Mouse (Mus musculus) retina, embryonic 14.5 days (tissue): ENCODE results near the gene Siae.

Source experiments
- DNase-seq: peaks from one replicate; pipeline ENCODE4 v3.0.0-alpha.2; 2015; ENCODE audit warnings: low spot score

Gene Siae

GRCm38 (mm10) chr9:37540701-37541575 is 14.6 kb upstream of the Siae start:
- DNase-seq = no peak

DNA sequence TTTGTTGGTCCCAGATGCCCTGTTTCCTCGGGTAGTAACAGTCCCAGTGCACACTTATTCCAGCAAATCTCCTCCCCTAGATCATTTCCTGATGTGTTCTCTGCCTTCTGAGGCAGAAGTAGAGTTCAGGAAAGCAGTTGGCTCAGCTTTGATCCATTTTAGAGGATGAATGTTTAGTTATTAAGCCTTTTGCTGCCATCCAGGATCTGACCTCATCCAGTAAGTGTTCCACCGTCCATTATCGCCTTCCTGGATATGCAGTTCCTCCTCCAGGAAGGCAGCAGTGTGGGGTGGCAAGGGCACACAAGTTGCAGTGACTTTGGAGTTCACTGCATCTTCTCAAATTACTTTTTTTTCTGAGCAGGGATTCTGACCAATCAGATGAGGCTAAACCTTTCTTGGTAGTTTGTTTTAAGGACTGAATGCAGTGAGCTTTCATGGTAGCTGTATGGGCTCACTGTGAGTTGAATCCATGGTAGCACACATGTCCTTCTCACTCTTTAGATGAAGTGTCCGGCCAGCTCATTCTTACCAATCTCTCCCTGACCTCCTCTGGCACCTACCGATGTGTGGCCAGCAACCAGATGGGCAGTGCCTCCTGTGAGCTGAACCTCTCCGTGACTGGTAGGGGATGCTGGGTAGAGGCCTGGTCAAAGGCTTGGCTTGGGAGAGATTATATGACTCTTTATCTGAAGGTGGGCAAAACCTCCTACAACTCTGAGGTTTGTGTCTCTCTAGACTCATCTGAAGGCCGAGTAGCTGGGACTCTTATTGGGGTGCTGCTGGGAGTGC is 13.5 kb upstream of the Siae start:
- no peak for DNase-seq

DNA sequence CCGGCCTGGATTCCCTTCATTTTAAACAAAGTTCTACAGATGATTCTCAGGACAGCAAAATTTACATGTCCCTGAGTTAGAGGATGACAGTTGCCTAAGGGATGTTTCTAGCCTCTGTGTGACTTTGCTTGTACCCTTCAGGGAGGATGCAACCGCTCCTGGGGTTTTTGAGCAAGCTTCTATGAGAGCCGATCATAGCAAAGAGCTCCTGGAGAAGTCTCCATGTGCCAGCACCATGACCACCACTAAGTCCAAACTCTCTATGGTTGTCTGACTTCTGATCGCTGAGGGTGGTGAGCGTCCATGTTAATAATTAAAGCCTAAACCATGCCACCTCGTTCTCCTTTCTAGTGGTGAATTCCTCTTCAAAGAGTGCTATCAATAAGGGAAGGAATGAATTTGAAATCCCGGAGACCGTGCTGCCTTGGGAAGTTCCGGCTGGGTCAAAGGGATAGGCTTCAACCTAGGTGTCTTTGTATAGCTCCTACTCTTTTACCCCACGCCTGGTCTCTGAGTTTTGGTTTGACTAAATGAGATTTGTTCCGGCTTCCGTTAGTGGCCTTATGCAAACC is 11.5 kb upstream of the Siae start:
- no peak for DNase-seq

GRCm38 (mm10) chr9:37544447-37545165 is 10.9 kb upstream of the Siae start:
- DNase-seq = peak; percentile 71

- no peak for DNase-seq
Measured at GRCm38 (mm10) chr9:37545166-37545610, 10.3 kb upstream of the Siae start.

- DNase-seq = no peak
Measured at GRCm38 (mm10) chr9:37545847-37546452, 9.5 kb upstream of the Siae start.

DNA sequence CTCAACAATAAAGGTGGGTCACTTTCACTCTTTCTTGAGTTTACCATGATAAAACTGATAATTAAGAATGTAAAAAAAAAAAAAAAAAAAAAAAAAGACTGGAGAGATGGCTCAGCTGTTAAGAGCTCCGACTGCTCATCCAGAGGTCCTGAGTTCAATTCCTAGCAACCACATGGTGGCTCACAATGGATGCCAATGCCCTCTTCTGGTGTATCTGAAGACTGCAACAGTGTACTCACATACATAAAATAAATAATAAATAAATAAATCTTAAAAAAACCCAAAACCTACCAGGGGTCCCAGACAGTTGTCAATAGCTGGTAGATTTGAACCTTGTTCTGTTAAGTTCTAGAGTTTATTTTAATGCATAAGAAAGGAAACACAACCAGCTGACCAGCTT is 8.6 kb upstream of the Siae start:
- DNase-seq = no peak

- DNase-seq = no peak
Measured at GRCm38 (mm10) chr9:37550435-37550834, 5.1 kb upstream of the Siae start.

- no peak for DNase-seq
Measured at GRCm38 (mm10) chr9:37551751-37552531, 3.6 kb upstream of the Siae start.

DNA sequence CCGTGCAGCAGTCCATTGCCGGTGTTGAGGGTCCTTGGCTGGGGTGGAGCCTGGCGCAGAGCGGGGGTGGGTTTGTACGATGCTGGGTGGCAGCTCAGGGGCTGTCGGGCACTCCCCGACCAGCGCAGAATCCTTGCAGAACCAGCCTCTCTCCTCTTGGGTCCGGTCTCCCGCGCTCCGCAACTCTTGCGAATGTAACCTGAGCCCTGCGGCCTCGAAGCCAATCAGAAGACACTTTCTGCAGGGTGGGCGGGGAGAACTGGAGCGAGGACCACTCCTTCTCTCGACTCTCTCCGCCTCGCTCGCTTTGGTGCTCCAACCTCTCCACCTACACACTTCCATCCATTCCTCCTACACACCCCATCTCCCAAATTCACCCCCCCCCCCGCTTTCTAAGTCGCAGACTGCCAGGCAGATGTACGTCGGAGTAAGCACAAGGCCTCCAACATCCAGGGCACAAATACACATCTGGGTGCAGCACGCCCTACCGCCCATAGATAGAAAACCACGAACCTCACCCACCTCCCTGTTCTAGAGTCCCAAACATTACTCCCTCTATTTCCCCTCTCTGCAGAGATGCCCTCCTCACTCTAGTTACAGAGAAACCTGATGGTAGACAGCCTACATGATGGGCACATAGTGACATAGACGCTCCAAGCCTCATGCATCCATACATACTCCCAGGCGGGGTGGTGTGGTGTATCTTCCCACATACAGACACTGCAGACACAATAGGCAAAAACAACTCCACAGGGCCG is 2.8 kb upstream of the Siae start, which contains the start of gene Nrgn:
TSS of gene Nrgn (minus strand) at position 369 of the 758 bp plus-strand sequence.
- DNase-seq = peak; percentile 80

GRCm38 (mm10) chr9:37554279-37554678 is 1.2 kb upstream of the Siae start:
- DNase-seq = no peak

DNA sequence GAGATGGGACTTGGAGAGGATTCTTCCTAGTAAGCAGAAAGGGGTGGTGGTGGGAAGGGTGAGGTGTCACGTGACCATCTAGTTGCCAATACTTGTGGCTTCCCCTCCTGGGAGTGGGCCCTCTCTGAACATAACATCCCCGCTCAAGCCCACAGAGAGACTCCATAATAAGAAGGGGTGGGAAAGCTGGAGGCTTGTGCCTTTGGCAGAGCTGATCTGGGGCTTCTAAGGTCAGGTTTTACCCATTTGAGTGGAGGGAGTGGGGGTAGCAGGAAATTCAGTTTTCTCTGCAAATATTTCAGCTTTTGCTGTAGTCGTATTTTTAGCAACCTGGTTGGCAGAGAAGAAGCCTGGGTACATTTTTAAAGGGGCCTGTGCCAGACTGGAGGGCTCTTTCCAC is 868 bp downstream of the Siae start:
- no peak for DNase-seq

GRCm38 (mm10) chr9:37560617-37561016 is 5.1 kb downstream of the Siae start:
- DNase-seq = no peak

- DNase-seq = no peak
Measured at GRCm38 (mm10) chr9:37563805-37564204, 8.3 kb downstream of the Siae start.

- no peak for DNase-seq
Measured at GRCm38 (mm10) chr9:37567019-37567418, 11.5 kb downstream of the Siae start.

GRCm38 (mm10) chr9:37567454-37567853 is 12.0 kb downstream of the Siae start:
- DNase-seq = no peak

- no peak for DNase-seq
Measured at GRCm38 (mm10) chr9:37567892-37568604, 12.6 kb downstream of the Siae start.

DNA sequence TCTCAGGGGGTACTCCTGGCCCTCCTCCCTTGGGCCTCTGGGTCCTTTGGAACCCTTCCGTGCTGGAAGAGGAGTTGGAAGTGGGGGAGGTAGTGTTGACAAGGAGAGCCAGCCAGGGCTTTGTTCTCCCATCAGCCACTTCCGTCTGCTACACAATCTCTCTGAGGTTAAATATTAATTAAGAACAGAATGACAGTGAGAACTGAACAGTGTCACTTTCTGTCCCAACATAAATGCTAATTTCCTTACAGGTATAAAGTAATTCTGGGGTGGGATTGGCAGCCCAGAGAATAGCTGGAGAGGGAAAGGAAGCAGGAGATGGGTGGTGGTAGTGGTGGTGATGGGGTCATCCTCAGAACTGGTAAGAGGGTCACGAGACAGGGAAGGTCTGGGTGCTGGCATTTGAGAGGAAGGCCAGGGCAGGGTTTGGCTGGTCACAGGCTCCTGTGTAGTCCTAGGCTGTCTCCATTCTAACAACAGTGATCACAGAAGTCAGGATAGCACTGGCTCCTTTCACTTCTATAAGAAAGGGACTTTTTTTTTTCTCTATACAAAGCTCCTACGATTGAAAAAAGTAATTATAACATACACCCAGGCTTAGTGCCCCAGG is 13.2 kb downstream of the Siae start:
- no peak for DNase-seq
